Mouse (Mus musculus): ENCODE results near the gene Man2c1. TPM values are rescaled to one million over a fixed set of nuclear protein-coding genes. Genes with fewer than 3 reads are reported as not detected.

The Man2c1 gene
- 100 to 1,000 TPM; 127 to 138 TPM for total RNA-seq (2021)
- long read RNA-seq, experiment 1, transcript Man2c1-211 (26 exons, 3,820 nt), result major isoform, 28 of 56 reads
- long read RNA-seq, experiment 1, partial matches to known transcripts, result 8 of 56 reads
- long read RNA-seq, experiment 1, other reads (novel, unspliced or antisense), result 19 of 56 reads
- long read RNA-seq, experiment 2, transcript Man2c1-211 (26 exons, 3,820 nt), result major isoform, 15 of 33 reads
- long read RNA-seq, experiment 2, partial matches to known transcripts, result 7 of 33 reads
- long read RNA-seq, experiment 2, other reads (novel, unspliced or antisense), result 11 of 33 reads

DNA sequence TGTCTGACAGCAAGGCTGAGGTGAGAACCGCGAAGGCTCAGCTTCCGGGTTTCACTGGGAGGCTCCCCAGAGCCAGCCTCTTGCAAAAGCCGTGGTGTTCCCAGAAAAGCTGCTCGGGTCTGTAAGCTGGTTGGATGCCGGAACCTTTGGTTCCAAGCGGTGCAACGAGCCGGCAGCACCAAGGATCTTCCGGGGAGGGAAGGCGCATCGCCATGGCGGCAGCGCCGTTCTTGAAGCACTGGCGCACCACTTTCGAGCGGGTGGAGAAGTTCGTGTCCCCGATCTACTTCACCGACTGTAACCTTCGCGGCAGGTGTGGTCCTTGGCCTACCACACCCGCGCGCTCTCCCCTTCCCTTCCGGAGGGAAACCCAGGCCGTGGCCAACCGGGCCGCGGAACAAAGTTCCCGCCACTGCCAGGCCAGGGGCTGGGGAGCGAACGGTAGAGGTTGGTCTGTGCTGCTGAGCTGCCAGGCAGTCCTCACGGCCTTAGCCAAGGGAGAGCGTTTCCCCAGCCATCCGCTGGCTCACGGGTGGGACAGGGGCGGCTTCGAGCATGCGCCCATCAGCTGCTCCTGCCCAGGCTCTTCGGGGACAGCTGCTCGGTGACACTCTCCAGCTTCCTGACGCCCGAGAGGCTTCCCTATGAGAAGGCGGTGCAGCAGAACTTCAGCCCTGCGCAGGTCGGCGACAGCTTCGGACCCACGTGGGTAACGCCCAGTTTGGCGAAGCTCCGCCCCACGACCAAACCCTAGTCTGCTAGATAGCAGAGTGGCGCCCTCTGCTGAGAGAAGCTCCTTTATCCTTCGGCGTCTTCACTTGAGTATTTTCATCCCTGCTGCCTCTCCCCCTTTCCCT, at the start of gene Man2c1:
TSS of gene Man2c1 (plus strand) at position 114 of the 857 bp plus-strand sequence.
- peak; percentile 93 to 96 for DNase-seq (ENCODE audit: low spot score in 2 of 2)

DNA sequence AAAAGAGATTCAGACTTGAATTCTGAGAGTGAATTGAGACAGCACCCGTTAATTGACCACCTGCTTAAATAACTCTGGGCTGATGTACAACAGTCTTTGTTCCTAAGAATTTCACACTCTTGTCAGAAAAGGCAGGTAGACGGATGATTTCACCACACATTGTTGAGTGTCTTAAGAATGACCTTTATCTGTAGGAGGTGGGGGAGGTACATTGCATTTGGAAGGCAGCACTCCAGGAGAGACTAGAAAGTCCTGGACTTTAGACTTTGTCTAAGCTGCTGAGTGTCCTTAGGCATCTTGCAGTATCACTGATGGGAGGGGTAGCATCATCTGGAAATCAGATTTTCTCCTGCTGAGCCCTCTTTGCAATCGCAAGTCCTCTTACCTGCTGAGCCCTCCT, 48.3 kb upstream of the Man2c1 start:
- no peak for DNase-seq (ENCODE audit: low spot score in 2 of 2)

DNA sequence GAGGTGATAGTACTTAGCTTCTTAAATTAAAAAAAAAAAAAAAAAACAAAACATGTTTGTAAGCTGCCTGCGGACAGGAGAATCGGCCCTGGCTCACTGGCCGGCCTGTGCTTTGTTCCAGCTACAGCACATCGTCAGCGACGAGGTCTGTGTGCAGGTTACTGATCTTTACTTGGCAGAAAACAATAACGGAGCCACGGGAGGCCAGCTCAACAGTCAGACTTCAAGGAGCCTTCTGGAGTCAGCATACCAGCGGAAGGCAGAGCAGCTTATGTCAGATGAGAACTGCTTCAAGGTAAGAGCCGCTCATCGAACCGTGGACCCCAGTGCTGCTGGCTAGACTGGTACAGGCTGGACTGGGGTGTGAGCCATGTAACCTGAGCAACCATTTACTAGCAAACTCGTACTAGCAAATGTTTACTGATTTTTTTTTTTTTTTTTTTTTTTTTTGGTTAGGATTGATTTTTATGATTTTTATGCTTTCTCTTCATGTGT, 13.2 kb upstream of the Man2c1 start:
- no peak for DNase-seq (ENCODE audit: low spot score in 2 of 2)

DNA sequence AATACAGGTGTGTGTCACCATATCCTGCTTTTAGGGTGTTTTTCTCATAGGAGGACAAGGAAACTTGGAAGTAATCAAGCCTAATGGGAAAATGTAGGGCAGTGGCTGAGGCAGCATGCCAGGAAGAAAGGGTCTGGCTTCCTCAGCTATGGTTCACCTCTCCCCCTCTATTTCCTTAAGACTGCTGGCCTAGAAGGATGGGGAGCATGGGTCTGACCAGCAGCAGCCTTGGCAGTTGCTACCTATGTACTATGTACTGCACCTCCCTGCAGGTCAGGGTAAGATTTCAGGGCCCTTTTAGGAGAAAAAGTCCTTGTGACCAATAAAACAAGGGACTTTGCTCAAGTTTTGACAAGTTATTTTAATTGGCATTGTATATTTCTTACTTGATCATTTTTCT, 849 bp upstream of the Man2c1 start:
- DNase-seq (ENCODE audit: low spot score in 2 of 2), result no peak

DNA sequence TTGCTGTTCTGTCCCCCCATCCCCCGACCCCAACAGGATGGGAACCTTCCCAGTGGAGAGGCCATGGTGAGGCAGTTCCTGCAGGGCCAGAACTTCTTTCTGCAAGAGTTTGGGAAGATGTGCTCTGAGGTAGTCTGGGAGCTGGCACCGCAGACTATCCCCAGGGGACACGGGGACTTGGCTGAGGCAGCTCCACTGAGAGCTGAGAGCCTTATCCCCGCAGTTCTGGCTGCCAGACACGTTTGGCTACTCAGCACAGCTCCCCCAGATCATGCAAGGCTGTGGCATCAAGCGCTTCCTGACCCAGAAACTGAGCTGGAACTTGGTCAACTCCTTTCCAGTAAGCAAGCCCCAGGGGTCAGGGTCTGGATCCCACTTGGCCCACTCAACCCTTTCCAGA, 6.8 kb downstream of the Man2c1 start:
- no peak for DNase-seq (ENCODE audit: low spot score in 2 of 2)

DNA sequence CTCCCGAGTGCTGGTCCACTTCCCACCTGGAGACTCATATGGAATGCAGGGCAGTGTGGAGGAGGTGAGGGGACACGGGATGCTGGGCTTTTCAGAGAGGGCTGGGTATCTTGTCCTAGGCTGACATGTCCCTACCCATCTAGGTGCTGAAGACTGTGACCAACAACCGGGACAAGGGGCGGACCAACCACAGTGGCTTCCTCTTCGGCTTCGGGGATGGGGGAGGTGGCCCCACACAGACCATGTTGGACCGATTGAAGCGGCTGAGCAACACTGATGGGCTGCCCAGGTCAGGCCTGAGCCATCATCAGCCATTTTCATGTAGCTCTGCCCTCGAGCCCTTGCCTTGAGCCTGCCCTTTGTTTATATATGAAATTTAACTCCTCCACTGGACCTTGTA, 7.3 kb downstream of the Man2c1 start:
- DNase-seq (ENCODE audit: low spot score in 2 of 2), result no peak

DNA sequence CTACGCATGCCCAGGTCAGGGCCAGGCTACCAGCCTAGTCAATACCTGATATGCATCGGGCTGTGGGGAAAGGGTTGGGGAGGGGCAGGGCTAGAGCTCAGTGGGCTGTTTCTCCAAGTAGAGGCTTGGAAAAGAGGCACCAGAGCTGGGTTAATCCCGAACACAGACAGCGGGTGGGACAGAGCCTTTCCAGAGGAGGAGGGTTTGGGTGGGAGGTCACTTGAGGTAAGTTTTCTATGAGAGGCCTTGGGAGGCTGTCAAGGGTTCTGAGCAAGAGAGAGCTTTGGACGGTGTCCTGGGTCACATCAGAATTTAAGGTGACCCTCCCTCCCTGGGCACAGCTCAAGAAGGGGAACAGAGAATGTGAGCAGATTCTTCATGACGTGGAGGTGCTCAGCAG, 8.0 kb downstream of the Man2c1 start:
- no peak for DNase-seq (ENCODE audit: low spot score in 2 of 2)

DNA sequence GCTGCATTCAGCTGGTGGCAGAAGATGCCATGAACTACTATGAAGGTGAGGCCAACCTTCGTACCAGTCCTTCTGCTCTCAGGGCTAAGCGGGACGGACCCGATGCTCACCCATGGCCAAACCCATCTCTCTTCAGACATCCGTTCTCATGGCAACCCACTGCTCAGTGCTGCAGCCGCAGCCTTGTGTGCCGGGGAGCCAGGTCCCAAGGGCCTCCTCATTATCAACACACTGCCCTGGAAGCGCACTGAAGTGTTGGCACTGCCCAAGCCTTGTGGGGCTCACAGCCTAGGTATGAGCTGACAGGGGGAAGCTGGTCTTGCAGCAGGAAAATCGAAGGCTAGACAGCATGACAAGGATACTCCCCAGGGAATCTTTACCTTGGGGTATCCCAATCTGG, 8.6 kb downstream of the Man2c1 start:
- DNase-seq (ENCODE audit: low spot score in 2 of 2), result no peak

DNA sequence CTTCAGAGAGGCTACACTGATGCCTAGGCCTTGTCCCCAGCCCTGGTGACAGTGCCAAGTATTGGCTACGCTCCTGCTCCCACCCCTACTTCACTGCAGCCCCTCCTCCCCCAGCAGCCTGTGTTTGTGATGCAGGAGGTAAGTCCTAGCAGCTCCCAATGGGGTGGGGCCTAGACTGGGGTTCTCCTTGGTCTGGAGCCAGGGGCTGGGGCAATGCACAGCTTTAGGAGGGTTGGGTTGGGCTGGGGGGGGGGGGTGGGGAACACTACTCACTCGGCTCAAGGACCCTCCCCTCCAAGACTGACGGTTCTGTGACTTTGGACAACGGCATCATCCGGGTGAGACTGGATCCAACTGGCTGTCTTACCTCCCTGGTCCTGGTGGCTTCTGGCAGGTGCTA, 9.1 kb downstream of the Man2c1 start:
- no peak for DNase-seq (ENCODE audit: low spot score in 2 of 2)

DNA sequence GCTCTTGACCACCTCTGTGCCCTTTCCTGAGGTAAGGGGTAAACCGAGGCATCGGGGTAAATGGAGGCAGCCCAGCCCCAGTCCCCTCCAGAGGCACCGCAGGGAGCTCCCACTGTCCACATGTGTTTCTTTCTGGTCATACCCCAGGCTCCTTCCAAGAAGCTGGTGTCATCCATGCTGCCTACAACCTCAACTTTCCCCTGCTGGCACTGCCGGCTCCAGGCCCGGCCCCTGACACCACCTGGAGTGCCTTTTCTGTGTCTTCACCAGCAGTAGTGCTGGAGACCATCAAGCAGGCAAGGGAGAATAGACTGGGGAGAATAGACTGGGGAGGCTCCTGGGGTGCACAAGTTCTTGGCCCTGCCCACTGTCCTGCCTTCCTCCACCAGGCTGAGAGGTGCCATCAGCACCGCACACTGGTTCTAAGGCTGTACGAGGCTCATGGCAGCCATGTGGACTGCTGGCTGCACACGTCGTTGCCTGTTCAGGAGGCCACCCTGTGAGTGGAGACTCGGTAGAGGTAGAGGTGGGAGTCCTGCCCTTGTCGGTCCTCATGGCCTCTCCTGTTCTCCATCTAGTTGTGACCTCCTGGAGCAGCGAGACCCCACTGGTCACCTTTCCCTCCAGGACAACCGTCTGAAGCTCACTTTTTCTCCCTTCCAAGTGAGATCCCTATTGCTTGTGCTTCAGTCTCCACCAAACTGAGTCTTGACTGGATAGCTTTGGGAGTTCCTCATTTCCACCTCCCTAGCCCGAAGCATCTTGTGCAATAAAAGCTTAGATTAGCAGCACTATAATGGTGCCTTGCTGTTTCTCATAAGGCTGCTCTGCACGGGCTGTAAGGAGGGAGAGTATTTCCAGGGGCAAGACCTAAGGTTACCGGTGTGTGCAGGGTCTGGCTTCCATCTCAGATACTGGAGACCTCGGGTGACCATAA, 11.2 kb downstream of the Man2c1 start:
- DNase-seq (ENCODE audit: low spot score in 2 of 2), result no peak

DNA sequence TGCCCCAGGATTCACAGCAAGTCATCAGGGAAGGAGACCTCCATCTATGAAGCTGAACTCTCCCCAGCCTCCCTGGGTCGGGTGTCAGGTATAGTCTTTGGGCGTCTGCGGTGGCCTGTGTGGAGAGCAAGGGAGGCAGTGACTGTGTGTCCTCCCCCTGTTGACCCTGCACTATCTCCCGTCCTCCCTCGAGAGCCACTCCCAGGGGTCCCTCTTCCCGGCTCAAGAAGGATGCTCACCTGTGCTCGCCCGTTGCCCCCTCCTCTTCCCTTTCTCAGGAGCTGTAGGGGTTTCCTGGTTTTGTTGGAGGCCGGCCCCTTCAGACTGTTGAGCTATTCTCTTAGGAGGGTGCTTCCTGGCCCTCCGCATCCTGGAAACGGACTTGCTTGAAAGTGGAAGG, 12.7 kb downstream of the Man2c1 start:
- no peak for DNase-seq (ENCODE audit: low spot score in 2 of 2)

DNA sequence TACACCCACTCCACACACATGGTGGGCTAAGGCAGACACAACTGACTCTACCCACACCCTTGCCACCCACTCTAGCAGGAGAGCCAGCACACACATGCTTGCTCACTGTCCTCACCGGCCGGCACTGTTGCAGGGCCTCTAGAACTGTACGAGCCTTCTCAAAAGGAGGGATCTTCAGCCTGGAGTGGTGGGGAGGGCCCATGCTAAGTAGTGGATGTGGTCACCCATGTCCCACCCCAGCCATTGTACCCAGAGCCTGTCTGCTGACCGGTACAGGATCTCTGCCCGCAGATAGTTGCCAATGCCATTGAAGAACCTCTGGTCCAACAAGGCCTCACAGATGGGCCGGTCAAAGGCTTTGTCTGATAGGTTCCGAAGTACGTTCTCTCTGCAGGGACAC, 14.3 kb downstream of the Man2c1 start:
- DNase-seq (ENCODE audit: low spot score in 2 of 2), result no peak

DNA sequence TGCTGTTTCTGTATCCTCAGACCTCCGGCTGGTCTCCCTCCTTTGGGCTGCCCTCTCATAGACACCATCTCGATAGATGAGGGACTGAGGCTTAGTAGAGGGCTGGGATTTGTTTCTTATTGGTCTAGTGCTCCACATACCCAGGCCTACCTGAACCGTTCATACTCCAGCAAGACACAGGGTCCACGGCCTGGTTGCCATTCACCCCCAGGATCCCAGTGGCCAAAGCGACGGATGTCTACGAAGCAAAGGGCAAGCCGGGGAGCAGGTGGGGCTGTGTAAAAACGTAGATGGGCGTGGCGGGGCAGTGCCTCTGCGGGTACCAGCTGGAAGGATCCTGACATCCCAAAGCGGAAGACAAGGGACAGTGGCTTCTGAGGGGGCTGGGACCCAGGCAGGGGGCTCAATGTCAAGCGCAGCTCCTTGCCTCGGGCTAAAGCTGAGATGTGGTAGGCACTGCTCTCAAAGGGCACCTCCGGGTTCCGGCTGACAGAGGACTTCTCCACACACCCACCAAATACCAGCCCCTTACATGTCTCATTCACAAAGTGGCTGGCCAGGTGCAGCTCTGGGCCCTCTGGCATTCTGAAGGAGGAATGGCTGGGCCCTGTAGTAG, 16.1 kb downstream of the Man2c1 start:
- DNase-seq (ENCODE audit: low spot score in 2 of 2), result no peak

DNA sequence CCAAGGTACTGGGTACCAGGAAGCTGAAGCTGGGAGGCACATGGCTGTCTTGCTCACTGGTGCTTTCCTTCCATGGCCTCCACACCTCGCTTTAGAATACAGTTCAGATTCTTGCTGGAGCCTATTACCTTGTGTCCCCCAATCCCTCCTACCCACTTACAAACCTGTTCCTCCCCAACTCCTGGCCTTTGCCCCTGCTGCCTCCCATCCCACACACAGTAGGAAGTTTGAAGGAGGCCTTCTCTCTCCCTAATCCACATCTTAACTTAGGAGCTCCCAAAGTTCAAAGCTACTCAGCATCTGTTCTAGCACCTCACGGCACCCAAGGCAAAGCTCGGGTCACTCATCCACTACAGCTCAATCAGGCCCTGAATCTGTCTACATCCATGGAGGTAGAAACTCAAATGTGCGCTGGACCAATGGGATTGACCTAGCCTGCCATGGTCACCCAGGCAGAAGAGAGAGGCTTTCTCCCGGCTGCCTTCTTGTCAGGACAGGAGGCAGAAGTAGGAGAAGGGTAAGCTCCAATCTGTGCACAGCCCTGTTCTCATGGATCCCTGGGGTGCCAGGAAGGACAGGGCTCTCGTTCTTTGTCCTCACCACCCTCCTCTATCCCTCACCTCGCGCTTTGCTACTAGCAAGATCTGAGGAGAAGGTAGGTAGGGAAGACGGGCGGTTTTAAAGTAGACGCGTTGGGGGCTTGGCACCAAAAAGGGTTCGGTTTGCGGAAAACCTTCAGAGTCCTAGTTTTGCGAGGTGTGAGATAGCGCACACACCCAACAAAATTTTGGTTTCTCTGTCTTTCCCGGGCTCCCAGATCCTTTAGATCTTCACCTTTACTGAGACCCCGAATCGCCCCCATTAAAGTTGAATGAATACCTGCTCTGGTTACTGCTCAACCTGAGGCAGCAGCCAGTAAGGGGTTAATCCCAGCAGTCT, 17.0 kb downstream of the Man2c1 start:
- DNase-seq (ENCODE audit: low spot score in 2 of 2), result no peak

DNA sequence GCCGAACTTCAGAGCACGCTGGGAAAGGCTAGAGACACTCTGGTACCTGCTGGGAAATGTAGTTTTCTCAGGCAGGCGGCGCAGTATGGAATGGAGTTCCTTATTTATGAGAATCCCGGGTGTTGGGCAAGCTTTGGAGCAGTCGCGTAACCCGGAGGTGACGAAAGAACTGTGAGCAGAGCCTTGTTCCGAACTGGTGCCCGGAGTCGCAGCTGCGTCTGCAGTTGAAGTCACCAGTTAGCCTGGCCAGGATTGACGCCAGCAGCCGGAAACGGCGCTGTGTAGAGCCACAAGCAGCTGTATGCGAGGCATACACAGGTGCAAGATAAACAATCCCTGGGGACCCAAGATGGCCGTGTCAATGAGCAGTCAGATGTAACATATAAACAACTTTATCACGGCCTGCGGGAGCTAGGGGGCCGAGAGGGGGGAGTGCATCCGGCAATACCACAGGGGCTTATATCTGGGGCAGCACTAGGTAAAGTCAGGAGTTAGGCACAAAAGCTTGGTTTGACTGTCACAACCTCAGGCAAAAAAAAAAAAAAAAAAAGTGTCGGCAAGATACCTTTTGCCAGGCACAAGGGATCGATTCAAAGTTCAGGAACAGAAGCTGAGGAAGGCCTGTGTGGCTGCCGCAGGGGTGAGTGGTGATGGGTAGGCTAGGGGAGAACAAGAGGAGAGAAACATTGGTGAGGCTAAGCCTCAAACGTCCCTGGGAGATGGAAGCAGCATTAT, 17.8 kb downstream of the Man2c1 start, which contains the start of gene Neil1:
TSS of gene Neil1 (minus strand) at position 162 of the 735 bp plus-strand sequence.
- DNase-seq (ENCODE audit: low spot score in 2 of 2), result peak; percentile 82 to 91

DNA sequence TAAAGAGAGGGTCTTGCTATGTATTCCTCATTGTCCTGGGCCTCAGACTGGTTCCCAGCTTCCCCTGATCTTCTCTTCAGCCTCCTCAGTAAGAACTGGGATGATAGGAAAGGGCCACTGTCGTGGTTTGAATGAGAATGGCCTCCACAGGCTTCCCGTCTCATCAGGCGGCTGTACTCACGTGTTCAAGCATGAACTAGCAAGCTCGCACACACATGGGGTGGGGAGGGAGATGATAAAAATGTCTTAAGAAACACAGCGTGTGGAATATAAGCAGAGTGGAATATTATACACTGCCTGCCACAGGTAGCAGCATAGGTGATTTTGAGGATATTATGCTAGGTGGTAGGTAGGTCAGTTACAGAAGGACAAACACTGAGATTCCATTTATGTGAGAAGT, 18.5 kb downstream of the Man2c1 start:
- no peak for DNase-seq (ENCODE audit: low spot score in 2 of 2)

DNA sequence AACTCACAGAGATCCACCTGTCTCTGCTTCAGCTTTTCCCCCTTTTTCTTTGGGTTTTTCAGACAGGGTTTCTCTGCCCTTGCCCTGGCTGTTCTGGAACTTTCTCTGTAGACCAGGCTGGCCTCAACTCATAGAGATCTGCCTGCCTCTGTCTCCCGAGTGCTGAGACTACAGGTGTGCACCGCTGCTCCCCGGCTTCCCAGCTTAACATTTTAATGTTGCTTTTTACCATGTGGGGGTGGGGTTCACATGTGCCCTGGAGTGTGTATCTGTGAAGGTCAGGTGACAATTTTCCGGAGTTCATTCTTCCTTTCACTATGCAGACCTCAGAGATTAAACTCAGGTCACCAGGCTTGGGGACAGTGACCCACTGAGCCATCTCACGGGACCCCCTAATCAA, 19.7 kb downstream of the Man2c1 start:
- no peak for DNase-seq (ENCODE audit: low spot score in 2 of 2)

DNA sequence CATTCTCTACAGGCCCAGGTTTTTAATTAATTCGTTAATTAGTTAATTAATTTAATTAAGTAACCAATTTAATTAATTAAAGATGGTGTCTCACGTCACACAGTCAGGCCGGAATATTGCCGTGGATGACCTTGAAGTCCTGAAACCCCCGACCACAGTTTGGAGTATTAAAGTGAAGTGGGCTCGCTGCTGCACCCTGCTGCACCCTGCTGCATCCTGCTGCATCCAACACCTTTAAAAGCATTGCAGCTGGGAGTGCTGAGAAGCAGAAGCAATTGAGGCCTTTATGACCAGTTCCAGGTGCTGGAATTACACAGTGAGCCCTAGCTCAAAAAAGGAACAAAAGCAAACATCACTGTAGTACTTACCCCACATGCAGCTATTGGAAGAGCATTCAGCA, 21.8 kb downstream of the Man2c1 start:
- DNase-seq (ENCODE audit: low spot score in 2 of 2), result no peak

DNA sequence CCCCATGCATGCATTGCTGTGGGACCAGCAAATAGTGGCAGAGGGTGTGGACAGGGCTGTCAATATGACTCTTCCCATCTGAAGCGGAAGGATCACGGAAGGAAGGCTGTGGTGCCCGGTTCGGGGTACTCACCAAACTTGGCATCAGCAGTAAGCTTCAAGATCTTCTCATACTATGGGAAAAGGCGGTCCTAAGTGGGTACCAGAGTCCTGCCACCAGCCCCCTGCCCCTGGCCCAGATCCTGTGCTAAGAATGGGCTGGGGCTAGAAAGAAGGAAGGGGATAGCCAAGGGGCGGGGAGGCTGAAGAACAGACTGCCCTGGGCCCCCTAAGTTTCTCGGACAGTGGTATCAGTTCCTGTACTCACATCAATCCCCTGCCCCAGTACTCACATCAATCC, 25.9 kb downstream of the Man2c1 start:
- DNase-seq (ENCODE audit: low spot score in 2 of 2), result no peak

Data from left cerebral cortex, adult 18-20 months (tissue).